Mouse (Mus musculus) adrenal gland, adult 18-20 months (tissue): Measurements from ENCODE around the gene Rimklb. TPM values are rescaled to one million over a fixed set of nuclear protein-coding genes. Genes with fewer than 3 reads are reported as not detected.
"Not testable (repeated sequence)": the region's sequence is repeated elsewhere in the genome, so short reads cannot be mapped to it uniquely, and the experiment has no call there.

Source experiments
- DNase-seq, 2 experiments: peaks; one replicate each; pipeline ENCODE4 v3.0.0; 2021 to 2022; ENCODE audit warnings: low spot score in 2 of 2
- long read RNA-seq, 2 experiments: library from polyadenylated mRNA; stranded (forward); transcript quantifications; one replicate each; pipeline ENCODE4 v2.0.0; 2021
- total RNA-seq, 2 experiments: library from RNA; stranded (reverse); gene quantifications; 1 replicate in 1 of 2; 2 replicates in 1 of 2; pipeline ENCODE4 v1.2.3; 2021

Gene Rimklb
- total RNA-seq = under 1 TPM in 1 of 2 experiments, not detected in 1; 0.58 TPM
- long read RNA-seq, experiment 1 = 0 reads
- long read RNA-seq, experiment 2, partial matches to known transcripts = 1 of 1 reads
- long read RNA-seq, experiment 2, other reads (novel, unspliced or antisense) = 0 of 1 reads

- no peak for DNase-seq
Observed at GRCm38 (mm10) chr6:122498661-122499060, at the start of gene Rimklb. Rimklb (minus strand) TSS chr6:122498761.

GRCm38 (mm10) chr6:122545948-122546347, 47.4 kb upstream of the Rimklb start:
- no peak for DNase-seq

GRCm38 (mm10) chr6:122545289-122545882, 46.8 kb upstream of the Rimklb start:
- DNase-seq = no peak

- no peak for DNase-seq
Observed at GRCm38 (mm10) chr6:122544672-122545071, 46.1 kb upstream of the Rimklb start.

- no peak for DNase-seq
Observed at GRCm38 (mm10) chr6:122543574-122543973, 45.0 kb upstream of the Rimklb start.

GRCm38 (mm10) chr6:122542459-122542858, 43.9 kb upstream of the Rimklb start:
- not testable (repeated sequence) for DNase-seq

GRCm38 (mm10) chr6:122539564-122539963, 41.0 kb upstream of the Rimklb start:
- DNase-seq = no peak

GRCm38 (mm10) chr6:122534032-122534431, 35.5 kb upstream of the Rimklb start:
- no peak for DNase-seq

GRCm38 (mm10) chr6:122532883-122533302, 34.3 kb upstream of the Rimklb start:
- DNase-seq = no peak

- no peak for DNase-seq
Observed at GRCm38 (mm10) chr6:122531466-122532174, 33.1 kb upstream of the Rimklb start.

GRCm38 (mm10) chr6:122528136-122528535, 29.6 kb upstream of the Rimklb start:
- DNase-seq = no peak

- DNase-seq = no peak
Observed at GRCm38 (mm10) chr6:122527596-122527995, 29.0 kb upstream of the Rimklb start.

- DNase-seq = no peak
Observed at GRCm38 (mm10) chr6:122523289-122523688, 24.7 kb upstream of the Rimklb start.

GRCm38 (mm10) chr6:122522595-122522994, 24.0 kb upstream of the Rimklb start:
- DNase-seq = no peak

GRCm38 (mm10) chr6:122519384-122519783, 20.8 kb upstream of the Rimklb start:
- DNase-seq = no peak

GRCm38 (mm10) chr6:122517668-122518067, 19.1 kb upstream of the Rimklb start:
- no peak for DNase-seq

GRCm38 (mm10) chr6:122515762-122516161, 17.2 kb upstream of the Rimklb start:
- DNase-seq = not testable (repeated sequence)

- DNase-seq = no peak
Observed at GRCm38 (mm10) chr6:122514312-122514711, 15.8 kb upstream of the Rimklb start.

GRCm38 (mm10) chr6:122512914-122513878, 14.6 kb upstream of the Rimklb start:
- no peak for DNase-seq

- DNase-seq = no peak
Observed at GRCm38 (mm10) chr6:122508494-122508893, 9.9 kb upstream of the Rimklb start.

- DNase-seq = no peak
Observed at GRCm38 (mm10) chr6:122505545-122505944, 7.0 kb upstream of the Rimklb start, which contains the start of gene Mfap5. Mfap5 (plus strand) TSS chr6:122505845.
